Mouse (Mus musculus) testis, adult 2 months (tissue): ENCODE results near the gene Cdkl3.

Source experiments
- CTCF ChIP-seq: fragments of 200-500 bp; IDR thresholded peaks from 2 replicates; pipeline ENCODE4 v1.5.1; 2012; ENCODE audit warnings: low read depth, mild to moderate bottlenecking, inconsistent platforms, low read length, moderate library complexity; ENCODE audit not compliant: control insufficient read depth, insufficient read depth, insufficient replicate concordance
- POLR2A ChIP-seq: fragments of 200-500 bp; IDR thresholded peaks from 2 replicates; pipeline ENCODE4 v1.6.1; 2012; ENCODE audit warnings: low read depth, mild to moderate bottlenecking, inconsistent platforms, low read length, moderate library complexity; ENCODE audit not compliant: control insufficient read depth

DNA sequence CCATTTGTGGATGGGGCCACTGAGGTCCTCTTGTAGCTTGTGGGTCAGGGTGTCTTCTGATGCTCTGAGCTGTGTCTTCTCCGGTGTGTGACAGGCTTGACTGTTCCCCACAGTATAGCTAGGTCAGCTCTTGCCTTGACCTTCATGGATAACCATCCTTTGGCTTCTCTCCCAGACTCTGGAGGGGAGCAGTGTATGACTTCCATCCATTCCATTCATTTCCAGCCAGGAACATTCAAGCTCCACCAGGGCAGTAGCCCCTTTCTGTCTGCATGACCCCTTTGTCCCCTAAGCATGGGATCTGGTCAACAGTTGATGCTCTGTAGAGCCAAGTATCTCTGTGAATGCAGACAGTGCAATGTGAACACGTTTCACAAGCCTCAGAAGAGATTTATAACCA is 93.6 kb downstream of the Cdkl3 start:
- no peak for TF ChIP-seq CTCF
- no peak for TF ChIP-seq POLR2A
